Mouse (Mus musculus) myocyte (in vitro differentiated cells): Measurements from ENCODE around the gene Ets2.

Source experiments
- E2F4 ChIP-seq: IDR thresholded peaks from one replicate; pipeline ENCODE4 v1.6.1; 2011; ENCODE audit warnings: mild to moderate bottlenecking, control low read depth, moderate library complexity; ENCODE audit not compliant: insufficient read depth
- MAX ChIP-seq: IDR thresholded peaks from one replicate; pipeline ENCODE4 v1.6.1; 2011; ENCODE audit warnings: low read depth, mild to moderate bottlenecking, control low read depth
- MYOD1 ChIP-seq, 3 experiments: IDR thresholded peaks; one replicate each; pipeline ENCODE4 v1.6.1; 2011; ENCODE audit warnings: control low read depth in 2 of 3, low read depth in 2 of 3, mild to moderate bottlenecking in 2 of 3, moderate library complexity in 1 of 3; ENCODE audit not compliant: insufficient read length in 2 of 3, control insufficient read depth in 1 of 3
- POLR2A ChIP-seq: IDR thresholded peaks from one replicate; pipeline ENCODE4 v1.6.1; 2011; ENCODE audit warnings: low read depth, mild to moderate bottlenecking, control low read depth, moderate library complexity; ENCODE audit not compliant: insufficient read length
- POLR2AphosphoS2 ChIP-seq: IDR thresholded peaks from one replicate; pipeline ENCODE4 v1.6.1; 2011; ENCODE audit warnings: low read depth, control low read depth; ENCODE audit not compliant: insufficient read length
- REST ChIP-seq: IDR thresholded peaks from one replicate; pipeline ENCODE4 v1.6.1; 2011; ENCODE audit warnings: mild to moderate bottlenecking, control low read depth, moderate library complexity; ENCODE audit not compliant: insufficient read depth, insufficient read length
- TCF12 ChIP-seq: IDR thresholded peaks from one replicate; pipeline ENCODE4 v1.6.1; 2011; ENCODE audit warnings: mild to moderate bottlenecking, control low read depth; ENCODE audit not compliant: poor library complexity, insufficient read depth, severe bottlenecking
- TCF3 ChIP-seq: IDR thresholded peaks from one replicate; pipeline ENCODE4 v1.6.1; 2011; ENCODE audit warnings: low read depth, control low read depth; ENCODE audit not compliant: insufficient read length
- USF1 ChIP-seq: IDR thresholded peaks from one replicate; pipeline ENCODE4 v1.6.1; 2011; ENCODE audit warnings: low read depth, mild to moderate bottlenecking, control low read depth, moderate library complexity

DNA sequence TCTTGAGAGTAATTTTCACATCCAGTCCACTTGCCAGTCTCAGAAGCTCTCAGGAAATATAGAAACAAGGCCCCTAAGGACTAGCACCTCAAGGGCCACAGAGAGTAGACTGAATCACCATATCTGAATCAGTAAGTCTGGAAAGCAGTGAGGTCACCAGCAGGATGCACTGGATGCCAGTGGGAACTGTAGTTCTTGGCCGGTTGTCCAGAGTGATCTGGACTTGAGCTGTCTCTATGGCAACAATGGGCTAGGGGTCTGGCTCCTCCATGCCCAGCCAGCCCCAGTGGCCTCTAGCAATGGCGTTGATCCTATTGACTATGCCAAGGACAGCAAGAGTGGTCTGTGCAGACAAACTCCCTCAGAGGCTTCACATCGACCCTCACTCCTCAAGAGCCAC is 64.3 kb downstream of the Ets2 start:
- no peak for TF ChIP-seq POLR2A
- TF ChIP-seq USF1: no peak
- no peak for TF ChIP-seq TCF12
- no peak for TF ChIP-seq MYOD1 (IDR thresholded peaks at IDR 0.05; ENCODE audit: control insufficient read depth in 1 of 3, insufficient read length in 2 of 3, low read depth in 2 of 3)
- TF ChIP-seq MAX: no peak
- TF ChIP-seq REST: no peak
- TF ChIP-seq POLR2AphosphoS2: no peak
- no peak for TF ChIP-seq E2F4
- TF ChIP-seq TCF3: no peak
